Mouse (Mus musculus) lung, adult 2 months (tissue): Measurements from ENCODE around the gene Mrps18b.

Source experiments
- CTCF ChIP-seq: fragments of 200-500 bp; IDR thresholded peaks from 2 replicates; pipeline ENCODE4 v1.5.1; 2011; ENCODE audit warnings: mild to moderate bottlenecking, low read length, control low read depth; ENCODE audit not compliant: insufficient read depth
- POLR2A ChIP-seq: fragments of 200-500 bp; IDR thresholded peaks from 2 replicates; pipeline ENCODE4 v1.6.1; 2011; ENCODE audit warnings: low read depth, mild to moderate bottlenecking, control low read depth, low read length, borderline replicate concordance; ENCODE audit errors: extremely low read depth

DNA sequence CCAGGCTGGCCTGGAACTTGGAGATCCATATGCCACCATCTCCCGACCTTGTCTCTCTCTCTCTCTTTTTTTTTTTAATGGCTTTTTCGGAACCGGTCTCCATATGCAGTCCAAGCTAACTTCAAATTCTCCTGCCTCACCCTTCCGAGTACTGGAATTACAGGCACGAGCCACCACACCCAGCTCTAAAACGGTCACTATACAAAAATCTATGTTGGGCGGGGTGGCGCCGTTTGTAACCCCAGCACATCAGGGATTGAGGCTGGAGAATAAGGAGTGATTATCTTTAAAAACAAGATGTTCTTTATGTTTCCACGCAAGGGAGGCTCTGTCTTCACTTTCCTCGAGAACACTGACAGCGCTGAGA is 55.4 kb downstream of the Mrps18b start:
- TF ChIP-seq POLR2A: no peak
- no peak for TF ChIP-seq CTCF
